Mouse (Mus musculus): ENCODE measurements at regions not wholly inside any gene's neighbourhood (a gene's known extent, or its start where the extent isn't known, plus 50 kb on each side); places are given as distances from the start of the nearest gene placed in this dataset.

DNA sequence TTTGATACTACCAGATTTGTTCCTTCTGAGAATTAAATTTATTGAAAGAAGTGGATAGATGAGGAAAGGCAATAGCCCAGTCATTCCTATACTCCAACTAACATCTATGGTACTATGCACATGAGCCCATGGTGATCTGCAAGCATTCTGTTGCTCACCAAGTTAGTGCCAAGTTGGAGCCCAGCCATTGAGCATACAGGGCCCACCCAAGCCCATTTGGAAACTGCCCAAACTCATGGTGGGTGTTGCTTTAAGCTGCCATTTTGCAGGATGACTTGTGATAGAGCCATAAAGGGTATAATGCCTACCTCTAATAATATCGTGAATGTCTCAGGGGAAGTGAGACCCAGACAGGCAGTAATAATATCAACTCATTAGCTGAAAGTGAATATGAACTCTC is 294.2 kb upstream of the Nrp1 start:
- TF ChIP-seq CTCF (IDR thresholded peaks at IDR 0.05; ENCODE audit: extremely low read depth, insufficient read depth, low read length) (no peak), POLR2A (IDR thresholded peaks at IDR 0.05; ENCODE audit: extremely low read depth, insufficient read depth, low read length) (no peak)

Data from cortical plate, adult 2 months (tissue).